Mouse (Mus musculus) kidney, adult 2 months (tissue): Measurements from ENCODE around the gene Wfdc8.
A peak's percentile ranks its signal among the peaks of the same experiment; 100 is the strongest.

Source experiments
- CTCF ChIP-seq: fragments of 200-500 bp; conservative IDR thresholded peaks from 2 replicates; pipeline ENCODE4 v1.5.1; 2011; ENCODE audit warnings: low read depth, mild to moderate bottlenecking, control low read depth, low read length, moderate library complexity, mixed read lengths; ENCODE audit not compliant: insufficient read depth, insufficient read length
- POLR2A ChIP-seq: fragments of 200-500 bp; IDR thresholded peaks from one replicate; pipeline ENCODE4 v1.6.1; 2011; ENCODE audit warnings: low read depth, low read length, control low read depth

GRCm38 (mm10) chr2:164563339-164564038 is 49.9 kb downstream of the Wfdc8 start:
- TF ChIP-seq CTCF (peak; percentile 54), POLR2A (no peak)
